Mouse (Mus musculus) heart, postnatal 0 days (tissue): ENCODE measurements at regions not wholly inside any gene's neighbourhood (a gene's known extent, or its start where the extent isn't known, plus 50 kb on each side); places are given as distances from the start of the nearest gene placed in this dataset.

ENCODE experiments used
- CTCF ChIP-seq: IDR thresholded peaks from 2 replicates; pipeline ENCODE4 v1.5.1; 2016; ENCODE audit warnings: antibody characterized with exemption, control low read depth, low read depth
- EP300 ChIP-seq: IDR thresholded peaks from 2 replicates; pipeline ENCODE4 v1.6.1; 2016; ENCODE audit warnings: antibody characterized with exemption, low read depth

DNA sequence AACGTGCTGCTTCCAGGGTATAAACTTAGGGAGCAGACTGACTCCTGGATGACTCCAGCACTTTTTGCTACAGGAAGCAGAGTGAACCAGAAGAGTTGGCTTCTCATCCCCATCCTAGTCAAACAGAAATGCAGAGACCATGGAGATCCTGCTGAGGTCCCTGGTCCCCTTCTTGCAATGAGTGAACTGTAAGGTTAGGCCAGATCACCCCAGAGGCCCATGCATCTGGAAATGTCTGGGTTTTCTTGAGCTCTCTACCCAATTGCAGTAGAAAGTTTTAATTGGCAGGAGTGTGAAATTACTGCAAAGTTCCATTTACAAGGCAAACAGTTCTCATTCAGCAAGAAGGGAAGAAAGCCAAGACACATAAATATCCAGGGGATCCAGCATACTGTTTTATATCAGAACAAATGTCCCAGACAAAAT is 101.8 kb downstream of the Kctd12 start:
- TF ChIP-seq CTCF (no peak), EP300 (no peak)
